Mouse (Mus musculus) spleen, adult 2 months (tissue): Measurements from ENCODE around the gene Stx8. TPM values are rescaled to one million over a fixed set of nuclear protein-coding genes. Genes with fewer than 3 reads are reported as not detected.

ENCODE experiments used
- DNase-seq, 2 experiments: peaks; one replicate each; pipeline versions ENCODE4 v3.0.0 to v3.0.0-alpha.2; 2012 to 2021; ENCODE audit warnings: low spot score in 2 of 2, low read depth in 1 of 2
- H3K27ac ChIP-seq: fragments of 200-500 bp; 2 replicates; pipeline ENCODE4 v1.5.1; 2012; ENCODE audit warnings: low read length, inconsistent platforms; ENCODE audit not compliant: insufficient read depth
- H3K27me3 ChIP-seq: fragments of 200-500 bp; 2 replicates; pipeline ENCODE4 v1.6.1; 2012; ENCODE audit warnings: mild to moderate bottlenecking, moderate library complexity, low read length, inconsistent platforms; ENCODE audit not compliant: control insufficient read depth, insufficient read depth
- H3K36me3 ChIP-seq: fragments of 200-500 bp; 2 replicates; pipeline ENCODE4 v1.6.1; 2012; ENCODE audit warnings: mild to moderate bottlenecking, low read length, inconsistent platforms; ENCODE audit not compliant: control insufficient read depth, insufficient read depth
- H3K4me1 ChIP-seq: fragments of 200-500 bp; 2 replicates; pipeline ENCODE4 v1.6.1; 2011; ENCODE audit warnings: inconsistent platforms; ENCODE audit not compliant: control insufficient read depth, insufficient read depth, insufficient read length
- H3K4me3 ChIP-seq: fragments of 200-500 bp; 2 replicates; pipeline ENCODE4 v1.5.1; 2011; ENCODE audit warnings: mild to moderate bottlenecking, inconsistent platforms; ENCODE audit not compliant: insufficient read depth, insufficient read length; ENCODE audit errors: extremely low read depth
- CTCF ChIP-seq: fragments of 200-500 bp; IDR thresholded peaks from 2 replicates; pipeline ENCODE4 v1.5.1; 2011; ENCODE audit warnings: mild to moderate bottlenecking, inconsistent platforms; ENCODE audit not compliant: insufficient read depth, insufficient read length, insufficient replicate concordance; ENCODE audit errors: extremely low read depth
- POLR2A ChIP-seq: fragments of 200-500 bp; IDR thresholded peaks from 2 replicates; pipeline ENCODE4 v1.6.1; 2011; ENCODE audit warnings: low read depth, low read length, inconsistent platforms
- WGBS: fragments of 180-500 bp; shearing (Covaris S2); methylation state at CpG from one replicate; pipeline ENCODE4 v1.1.7; 2018; 5-methylcytosine and 5-hydroxymethylcytosine counted together
- polyA plus RNA-seq: library from polyadenylated mRNA; depleted of rRNA; stranded (reverse); fragments of >200 nt; gene quantifications from 2 replicates; pipeline ENCODE4 v1.2.3, GENCODE M21; 2012; rRNA removed

Stx8 gene
- 2.4 and 3.2 TPM in 2 replicates for polyA plus RNA-seq

GRCm38 (mm10) chr11:67965905-67966878 is at the start of gene Stx8:
Gene Stx8 (plus strand): TSS chr11:67966193.
- H3K4me1 ChIP-seq: peaks cover 2% of the 10 kb centered on the region; the same call in 1 of the 2 replicates
- WGBS: under 1% methylated on average over 28 of the region's 28 CpGs
- H3K36me3 ChIP-seq: peaks cover 3% of the 10 kb centered on the region; the same call in 1 of the 2 replicates
- H3K27me3 ChIP-seq: no peaks in the 10 kb centered on the region
- TF ChIP-seq CTCF (no peak), POLR2A (no peak)
- DNase-seq: peak; percentile 66 to 93
- peak within 1 kb of the TSS; percentile 1; the same call in 1 of the 2 replicates for H3K27ac ChIP-seq
- peak within 1 kb of the TSS; percentile 79 for H3K4me3 ChIP-seq

GRCm38 (mm10) chr11:67917126-67917525 is 48.9 kb upstream of the Stx8 start:
- DNase-seq: no peak
- Histone ChIP-seq H3K4me3 (no peak overlapping the region), H3K27me3 (peaks cover 9% of the 10 kb centered on the region), H3K36me3 (no peaks in the 10 kb centered on the region), H3K4me1 (peaks cover 7% of the 10 kb centered on the region; the same call in 1 of the 2 replicates), H3K27ac (no peak overlapping the region)
- TF ChIP-seq CTCF (no peak), POLR2A (no peak)
- WGBS: 60% methylated on average over 3 of the region's 3 CpGs

GRCm38 (mm10) chr11:67919593-67919992 is 46.4 kb upstream of the Stx8 start:
- no peaks in the 10 kb centered on the region for H3K36me3 ChIP-seq
- TF ChIP-seq POLR2A: no peak
- no peak for TF ChIP-seq CTCF
- H3K4me1 ChIP-seq: peaks cover 11% of the 10 kb centered on the region; the same call in 1 of the 2 replicates
- WGBS: 26% methylated on average over 5 of the region's 5 CpGs
- no peak for DNase-seq
- peaks cover 15% of the 10 kb centered on the region for H3K27me3 ChIP-seq
- H3K27ac ChIP-seq: no peak overlapping the region
- no peak overlapping the region for H3K4me3 ChIP-seq

- TF ChIP-seq POLR2A (no peak), CTCF (no peak)
- DNase-seq: no peak
- Histone ChIP-seq H3K27me3 (peaks cover 15% of the 10 kb centered on the region), H3K4me3 (no peak overlapping the region), H3K4me1 (peaks cover 11% of the 10 kb centered on the region; the same call in 1 of the 2 replicates), H3K36me3 (no peaks in the 10 kb centered on the region), H3K27ac (no peak overlapping the region)
- WGBS: 27% methylated on average over 9 of the region's 9 CpGs
These were observed 45.6 kb upstream of the Stx8 start for GRCm38 (mm10) chr11:67920226-67920960.

- 6% methylated on average over 47 of the region's 47 CpGs for WGBS
- Histone ChIP-seq H3K27me3 (peaks cover 15% of the 10 kb centered on the region), H3K4me3 (peak overlapping the region; percentile 38; the same call in 1 of the 2 replicates), H3K36me3 (no peaks in the 10 kb centered on the region), H3K27ac (no peak overlapping the region), H3K4me1 (peaks cover 11% of the 10 kb centered on the region; the same call in 1 of the 2 replicates)
- no peak for DNase-seq
- TF ChIP-seq CTCF (no peak), POLR2A (no peak)
These were observed 44.7 kb upstream of the Stx8 start for GRCm38 (mm10) chr11:67921091-67921826.
